Mouse (Mus musculus) CH12.LX (cell line): Measurements from ENCODE around the gene Cobl. TPM values are rescaled to one million over a fixed set of nuclear protein-coding genes. Genes with fewer than 3 reads are reported as not detected.

Source experiments
- DNase-seq: peaks from one replicate; pipeline ENCODE4 v3.0.0-alpha.2; 2013; ENCODE audit errors: extremely low read depth
- H3K27ac ChIP-seq: 2 replicates; pipeline ENCODE4 v1.5.1; 2012; ENCODE audit warnings: low read depth, mild to moderate bottlenecking, control low read depth, moderate library complexity; ENCODE audit not compliant: insufficient read depth
- H3K27me3 ChIP-seq: replicated peaks from 2 replicates; pipeline ENCODE3; 2012; ENCODE audit warnings: inconsistent platforms
- H3K36me3 ChIP-seq, 2 experiments: replicated peaks in 1 of 2; 2 replicates each; pipeline versions ENCODE3 to v1.6.1; 2012; ENCODE audit warnings: inconsistent platforms in 1 of 2, low read length in 1 of 2, mild to moderate bottlenecking in 1 of 2, mixed read lengths in 1 of 2, moderate library complexity in 1 of 2; ENCODE audit not compliant: control insufficient read depth in 1 of 2, insufficient read depth in 1 of 2
- H3K4me1 ChIP-seq, 2 experiments: 2 replicates each; pipeline ENCODE4 v1.6.1; 2012; ENCODE audit warnings: inconsistent platforms in 1 of 2, moderate library complexity in 1 of 2; ENCODE audit not compliant: insufficient read depth in 2 of 2, control insufficient read depth in 1 of 2
- H3K4me2 ChIP-seq: 2 replicates; pipeline ENCODE4 v1.6.1; 2012; ENCODE audit warnings: low read depth, mild to moderate bottlenecking, control low read depth; ENCODE audit not compliant: poor library complexity, insufficient read depth, severe bottlenecking
- H3K4me3 ChIP-seq, 3 experiments: fragments of 150-350 bp in 1 of 3; sonication (generic) in 1 of 3; replicated peaks in 1 of 3; 2 replicates each; pipeline versions ENCODE3 to v1.5.1; 2011 to 2012; ENCODE audit warnings: low read depth in 2 of 3, low read length in 2 of 3, mild to moderate bottlenecking in 2 of 3, moderate library complexity in 2 of 3, control low read depth in 1 of 3, improper control_type of control experiment in 1 of 3, inconsistent platforms in 1 of 3, mixed read lengths in 1 of 3; ENCODE audit not compliant: poor library complexity in 1 of 3
- H3K79me2 ChIP-seq: replicated peaks from 2 replicates; pipeline ENCODE4 v1.6.1; 2012; ENCODE audit warnings: mild to moderate bottlenecking, moderate library complexity; ENCODE audit not compliant: control insufficient read depth, poor library complexity, insufficient read depth, severe bottlenecking; ENCODE audit errors: extremely low read depth
- H3K9ac ChIP-seq: 2 replicates; pipeline ENCODE4 v1.6.1; 2012; ENCODE audit warnings: low read depth, mild to moderate bottlenecking, control low read depth, moderate library complexity; ENCODE audit not compliant: insufficient read depth
- H3K9me3 ChIP-seq: replicated peaks from 2 replicates; pipeline ENCODE3; 2012; ENCODE audit warnings: low read length, inconsistent platforms, mixed read lengths
- BHLHE40 ChIP-seq: IDR thresholded peaks from 2 replicates; pipeline ENCODE4 v1.6.1; 2011; ENCODE audit warnings: mild to moderate bottlenecking, low read depth, low read length, improper control_type of control experiment
- CHD2 ChIP-seq: IDR thresholded peaks from 2 replicates; pipeline ENCODE4 v1.6.1; 2011; ENCODE audit warnings: low read length, improper control_type of control experiment
- ELF1 ChIP-seq: IDR thresholded peaks from 2 replicates; pipeline ENCODE4 v1.6.1; 2014; ENCODE audit warnings: low read depth, mild to moderate bottlenecking, inconsistent platforms, low read length, improper control_type of control experiment
- GABPA ChIP-seq: IDR thresholded peaks from 2 replicates; pipeline ENCODE4 v1.6.1; 2012; ENCODE audit warnings: low read depth, low read length, improper control_type of control experiment, inconsistent platforms; ENCODE audit not compliant: insufficient replicate concordance
- JUND ChIP-seq: conservative IDR thresholded peaks from 2 replicates; pipeline ENCODE4 v1.6.1; 2011; ENCODE audit warnings: low read depth, low read length, improper control_type of control experiment
- KAT2A ChIP-seq: IDR thresholded peaks from 2 replicates; pipeline ENCODE4 v1.6.1; 2012; ENCODE audit warnings: low read length, improper control_type of control experiment, inconsistent platforms; ENCODE audit not compliant: insufficient replicate concordance
- MAFK ChIP-seq: IDR thresholded peaks from 2 replicates; pipeline ENCODE4 v1.6.1; 2011; ENCODE audit warnings: low read length, improper control_type of control experiment; ENCODE audit not compliant: insufficient replicate concordance
- MEF2A ChIP-seq: IDR thresholded peaks from 2 replicates; pipeline ENCODE4 v1.6.1; 2014; ENCODE audit warnings: low read depth, mild to moderate bottlenecking, inconsistent platforms, low read length, improper control_type of control experiment, borderline replicate concordance
- SIN3A ChIP-seq: IDR thresholded peaks from 2 replicates; pipeline ENCODE4 v1.6.1; 2012; ENCODE audit warnings: low read length, improper control_type of control experiment, inconsistent platforms
- TCF12 ChIP-seq: IDR thresholded peaks from 2 replicates; pipeline ENCODE4 v1.6.1; 2014; ENCODE audit warnings: low read depth, mild to moderate bottlenecking, inconsistent platforms, low read length, improper control_type of control experiment
- dilution Hi-C: fragments of 300-500 bp; cut with MboI; formaldehyde crosslinking; loops from 2 replicates; pipeline ENCODE4 v1.14.3; 2020; ENCODE audit warnings: low sequenced_read_pairs; ENCODE audit not compliant: extremely low pct_unique_long_range_greater_than_20kb, extremely low pct_ligation_motif_present
- in situ Hi-C: fragments of 300-500 bp; cut with MboI; formaldehyde crosslinking; loops from 3 replicates; pipeline ENCODE4 v1.14.3; 2019; ENCODE audit warnings: low sequenced_read_pairs, low pct_ligation_motif_present, low pct_unique_long_range_greater_than_20kb, mixed read lengths
- polyA plus RNA-seq: library from polyadenylated mRNA; unstranded; fragments of >175 nt; gene quantifications from 2 replicates; pipeline ENCODE4 v1.2.1, GENCODE M21; 2012; ENCODE audit warnings: low read depth; ENCODE audit not compliant: insufficient read length
- total RNA-seq, 2 experiments: library from RNA; depleted of rRNA; stranded (reverse); fragments of 300-350 nt in 1 of 2; fragments of >200 nt in 1 of 2; gene quantifications; 2 replicates each; pipeline ENCODE4 v1.2.3; 2012 to 2014

Cobl gene
- total and polyA plus RNA-seq, 3 experiments = 0.06 to 0.13 TPM; not detected in 1

DNA sequence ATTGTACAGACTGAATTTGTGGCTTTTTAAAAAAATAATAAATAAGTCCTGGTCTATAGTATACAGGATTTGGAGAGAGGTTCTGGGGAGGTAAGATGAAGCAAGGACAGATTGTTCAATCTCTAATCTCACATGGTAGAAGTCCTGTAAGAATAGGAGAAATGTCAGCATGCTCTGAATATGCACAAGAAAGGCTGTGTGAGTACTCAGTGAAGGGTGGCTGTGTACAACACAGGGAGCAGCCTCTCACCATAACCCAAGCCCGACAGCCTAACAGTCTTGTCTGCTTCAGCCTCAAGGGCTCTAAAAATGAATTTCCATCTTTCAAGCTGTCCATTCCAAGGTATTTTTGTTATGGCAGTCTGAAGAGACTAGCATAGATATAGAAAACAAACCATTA lies 3.1 kb upstream of the Cobl start:
- H3K9me3 ChIP-seq = peaks cover 3% of the 10 kb centered on the region
- in situ Hi-C loops (no loop called here), dilution Hi-C loops (no loop called here)
- H3K27ac ChIP-seq = no peak overlapping the region
- no peaks in the 10 kb centered on the region for H3K79me2 ChIP-seq
- no peak for DNase-seq
- no peaks in the 10 kb centered on the region for H3K36me3 ChIP-seq
- H3K4me3 ChIP-seq = no peak overlapping the region
- no peak for TF ChIP-seq TCF12
- TF ChIP-seq ELF1 = no peak
- TF ChIP-seq GABPA = no peak
- H3K27me3 ChIP-seq = no peaks in the 10 kb centered on the region
- H3K4me2 ChIP-seq = no peak overlapping the region
- H3K9ac ChIP-seq = no peak overlapping the region
- H3K4me1 ChIP-seq = no peaks in the 10 kb centered on the region; a peak in 1 of 4 replicates

DNA sequence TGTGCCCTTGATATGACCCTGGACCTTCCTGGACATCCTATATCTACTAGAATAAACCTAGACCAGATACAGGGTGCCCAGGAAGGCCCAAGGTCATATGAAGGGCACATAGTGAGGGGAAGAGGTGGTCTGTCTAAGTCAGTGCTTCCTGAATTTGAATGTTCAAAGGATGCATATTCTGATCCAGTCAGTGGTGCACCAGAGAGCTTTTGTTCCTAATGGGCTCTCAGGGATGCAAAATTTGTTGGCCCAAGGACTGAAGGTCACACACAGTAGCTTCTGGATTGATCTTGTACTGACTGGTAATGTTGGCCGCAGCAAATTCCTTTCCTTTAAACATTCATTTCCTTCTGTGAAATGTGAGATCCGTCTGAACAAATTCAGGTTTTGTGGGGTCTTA lies 2.5 kb upstream of the Cobl start:
- H3K4me1 ChIP-seq = no peaks in the 10 kb centered on the region; a peak in 1 of 4 replicates
- H3K9me3 ChIP-seq = peaks cover 3% of the 10 kb centered on the region
- H3K27ac ChIP-seq = no peak overlapping the region
- no peaks in the 10 kb centered on the region for H3K79me2 ChIP-seq
- TF ChIP-seq SIN3A (no peak), MAFK (no peak), CHD2 (no peak), BHLHE40 (no peak)
- no peaks in the 10 kb centered on the region for H3K36me3 ChIP-seq
- no peak overlapping the region for H3K4me3 ChIP-seq
- H3K27me3 ChIP-seq = no peaks in the 10 kb centered on the region
- DNase-seq = no peak
- in situ Hi-C loops = no loop called here
- dilution Hi-C loops = no loop called here
- no peak overlapping the region for H3K9ac ChIP-seq
- no peak overlapping the region for H3K4me2 ChIP-seq

- no peaks in the 10 kb centered on the region for H3K79me2 ChIP-seq
- no peaks in the 10 kb centered on the region for H3K36me3 ChIP-seq
- no peak overlapping the region for H3K27ac ChIP-seq
- H3K4me2 ChIP-seq = no peak overlapping the region
- TF ChIP-seq JUND = no peak
- no peak for TF ChIP-seq MEF2A
- no peak for TF ChIP-seq GABPA
- no peak for TF ChIP-seq KAT2A
- H3K9me3 ChIP-seq = peaks cover 3% of the 10 kb centered on the region
- H3K27me3 ChIP-seq = no peaks in the 10 kb centered on the region
- no peaks in the 10 kb centered on the region; a peak in 1 of 4 replicates for H3K4me1 ChIP-seq
- DNase-seq = no peak
- in situ Hi-C loops (no loop called here), dilution Hi-C loops (no loop called here)
- H3K4me3 ChIP-seq = no peak overlapping the region
- H3K9ac ChIP-seq = no peak overlapping the region
Observed at GRCm38 (mm10) chr11:12466606-12467005, 1.8 kb upstream of the Cobl start.
